ENCODE assay signal across 25 mouse cellular contexts in the genomic region with DNA sequence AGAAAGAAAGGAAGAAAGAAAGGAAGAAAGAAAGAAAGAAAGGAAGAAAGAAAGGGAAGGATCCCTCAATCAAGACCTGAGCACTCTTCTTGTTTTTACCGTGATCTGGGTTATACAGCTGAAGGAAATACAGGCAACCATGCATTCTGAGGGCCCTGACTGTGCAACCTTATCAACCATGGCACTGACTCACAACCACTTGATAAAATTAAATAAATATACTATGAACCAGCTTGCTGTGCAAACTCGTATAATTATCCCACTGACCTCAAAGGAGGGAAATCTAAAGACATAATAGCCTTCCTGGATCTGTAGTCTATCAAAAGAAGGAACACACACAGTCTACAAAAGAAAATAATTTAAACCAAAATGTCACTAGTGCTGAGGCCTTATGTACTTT.
"Had no signal": no experiment of that assay in that cellular context is flagged by ENCODE, and none has a peak within 500 bp of the region (broad histone marks: within the 10 kb centered on the region; RNA-seq: fewer than 3 reads in every experiment).

No protein-coding gene starts in this region.

- H3K4me2 ChIP-seq: heart, embryonic 12.5 days; hindbrain, embryonic 12.5 days; hindbrain, embryonic 15.5 days; kidney, embryonic 15.5 days; limb, embryonic 13.5 days; limb, embryonic 15.5 days had no signal

- H3K27ac ChIP-seq: gastrocnemius, adult 2 months; heart, embryonic 10.5 days; hindbrain, embryonic 10.5 days; hindbrain, embryonic 12.5 days; hindbrain, embryonic 15.5 days; hindbrain, postnatal 0 days; kidney, embryonic 15.5 days; kidney, postnatal 0 days; limb, embryonic 13.5 days; limb, embryonic 15.5 days had no signal

- H3K27me3 ChIP-seq: heart, embryonic 12.5 days; hindbrain, embryonic 12.5 days; hindbrain, embryonic 15.5 days; kidney, embryonic 15.5 days; limb, embryonic 13.5 days; limb, embryonic 15.5 days had no signal

- H3K4me1 ChIP-seq: heart, embryonic 10.5 days; heart, embryonic 12.5 days; hindbrain, embryonic 10.5 days; hindbrain, embryonic 12.5 days; hindbrain, embryonic 15.5 days; kidney, embryonic 15.5 days; limb, embryonic 13.5 days; limb, embryonic 15.5 days had no signal

- ATAC-seq: hindbrain, postnatal 0 days; intestine, embryonic 16.5 days had no signal

- H3K36me3 ChIP-seq: heart, embryonic 10.5 days; heart, embryonic 12.5 days; hindbrain, embryonic 10.5 days; hindbrain, embryonic 12.5 days; hindbrain, embryonic 15.5 days; kidney, embryonic 15.5 days; limb, embryonic 13.5 days; limb, embryonic 15.5 days had no signal

- H3K9me3 ChIP-seq: heart, embryonic 10.5 days; heart, embryonic 12.5 days; hindbrain, embryonic 10.5 days; hindbrain, embryonic 12.5 days; hindbrain, embryonic 15.5 days; kidney, embryonic 15.5 days; limb, embryonic 13.5 days; limb, embryonic 15.5 days had no signal

- H3K4me3 ChIP-seq: gastrocnemius, adult 2 months; heart, embryonic 10.5 days; heart, embryonic 12.5 days; hindbrain, embryonic 10.5 days; hindbrain, embryonic 12.5 days; hindbrain, embryonic 15.5 days; kidney, embryonic 15.5 days; limb, embryonic 13.5 days; limb, embryonic 15.5 days had no signal

- H3K9ac ChIP-seq: heart, embryonic 12.5 days; hindbrain, embryonic 12.5 days; hindbrain, embryonic 15.5 days; kidney, embryonic 15.5 days; limb, embryonic 13.5 days; limb, embryonic 15.5 days had no signal

- DNase-seq: gastrocnemius, adult 2 months; gastrocnemius, postnatal 10 days; gastrocnemius, postnatal 25 days; heart, adult 18-20 months; heart, postnatal 10 days; heart, postnatal 4 days; kidney, adult 11 months; kidney, adult 2 months; kidney, adult 9 months; kidney, postnatal 14 days; kidney, postnatal 36 days; layer of hippocampus, adult 9-11 months; layer of hippocampus, postnatal 36 days; left cerebral cortex, postnatal 4 days had no signal
